Mouse (Mus musculus): ENCODE results near the gene Gm20388.

The Gm20388 gene

GRCm38 (mm10) chr8:123105553-123106326 is 3195.1 kb downstream of the Gm20388 start:
- DNase-seq, result no peak

- no peak for DNase-seq
These were observed 3195.9 kb downstream of the Gm20388 start for GRCm38 (mm10) chr8:123106531-123106930.

GRCm38 (mm10) chr8:123108010-123108409 is 3197.4 kb downstream of the Gm20388 start:
- DNase-seq, result no peak

- DNase-seq, result no peak
These were observed 3198.3 kb downstream of the Gm20388 start for GRCm38 (mm10) chr8:123108953-123109352.

- DNase-seq, result no peak
These were observed 3200.0 kb downstream of the Gm20388 start for GRCm38 (mm10) chr8:123110649-123111048.

GRCm38 (mm10) chr8:123112892-123113291 is 3202.3 kb downstream of the Gm20388 start:
- no peak for DNase-seq

- DNase-seq, result no peak
These were observed 3203.3 kb downstream of the Gm20388 start for GRCm38 (mm10) chr8:123113908-123114469.

GRCm38 (mm10) chr8:123114644-123115043 is 3204.0 kb downstream of the Gm20388 start:
- DNase-seq, result no peak

GRCm38 (mm10) chr8:123117127-123117731 is 3206.6 kb downstream of the Gm20388 start, which contains the start of gene Cpne7:
Gene Cpne7, plus strand, starts transcription at chr8:123117374.
- no peak for DNase-seq

GRCm38 (mm10) chr8:123117744-123118143 is 3207.1 kb downstream of the Gm20388 start:
- no peak for DNase-seq

- no peak for DNase-seq
These were observed 3211.4 kb downstream of the Gm20388 start for GRCm38 (mm10) chr8:123122059-123122458.

GRCm38 (mm10) chr8:123122670-123123069 is 3212.0 kb downstream of the Gm20388 start:
- DNase-seq, result no peak

- DNase-seq, result peak; percentile 64 to 82
These were observed 3215.7 kb downstream of the Gm20388 start for GRCm38 (mm10) chr8:123126193-123126816.

- DNase-seq, result no peak
These were observed 3220.4 kb downstream of the Gm20388 start for GRCm38 (mm10) chr8:123131041-123131440.

- DNase-seq, result no peak
These were observed 3222.3 kb downstream of the Gm20388 start for GRCm38 (mm10) chr8:123132953-123133352.

GRCm38 (mm10) chr8:123134149-123134713 is 3223.6 kb downstream of the Gm20388 start:
- DNase-seq, result no peak

GRCm38 (mm10) chr8:123135406-123135805 is 3224.8 kb downstream of the Gm20388 start:
- no peak for DNase-seq

GRCm38 (mm10) chr8:123135806-123136205 is 3225.2 kb downstream of the Gm20388 start:
- DNase-seq, result no peak

- no peak for DNase-seq
These were observed 3225.6 kb downstream of the Gm20388 start for GRCm38 (mm10) chr8:123136287-123136686.

- no peak for DNase-seq
These were observed 3227.0 kb downstream of the Gm20388 start for GRCm38 (mm10) chr8:123137645-123138077.

- no peak for DNase-seq
These were observed 3228.1 kb downstream of the Gm20388 start for GRCm38 (mm10) chr8:123138741-123139140.

- peak; percentile 55 to 67 for DNase-seq
These were observed 3231.3 kb downstream of the Gm20388 start for GRCm38 (mm10) chr8:123141741-123142462.

Measured in kidney, adult 8-10 months (tissue).